Mouse (Mus musculus) olfactory bulb, adult 2 months (tissue): ENCODE results near the gene Rftn2.

Source experiments
- CTCF ChIP-seq: fragments of 200-500 bp; IDR thresholded peaks from 2 replicates; pipeline ENCODE4 v1.5.1; 2012; ENCODE audit warnings: low read depth, mild to moderate bottlenecking, low read length, moderate library complexity; ENCODE audit not compliant: insufficient read depth
- POLR2A ChIP-seq: fragments of 200-500 bp; IDR thresholded peaks from 2 replicates; pipeline ENCODE4 v1.6.1; 2012; ENCODE audit warnings: mild to moderate bottlenecking, low read depth, low read length, moderate library complexity; ENCODE audit not compliant: insufficient read depth

- TF ChIP-seq POLR2A: no peak
- no peak for TF ChIP-seq CTCF
These were observed 94.3 kb downstream of the Rftn2 start for GRCm38 (mm10) chr1:55132308-55132707.
